Mouse (Mus musculus) CH12.LX (cell line): ENCODE measurements around the gene St6galnac6.

Experiments used
- CHD1 ChIP-seq: IDR thresholded peaks from 2 replicates; pipeline ENCODE4 v1.6.1; 2012; ENCODE audit warnings: low read depth, low read length, improper control_type of control experiment, inconsistent platforms
- CHD2 ChIP-seq: IDR thresholded peaks from 2 replicates; pipeline ENCODE4 v1.6.1; 2011; ENCODE audit warnings: low read length, improper control_type of control experiment
- CTCF ChIP-seq, 2 experiments: IDR thresholded peaks in 1 of 2; conservative IDR thresholded peaks in 1 of 2; 2 replicates each; pipeline ENCODE4 v1.5.1; 2011 to 2012; ENCODE audit warnings: low read depth in 2 of 2, low read length in 2 of 2, improper control_type of control experiment in 1 of 2, inconsistent platforms in 1 of 2, mild to moderate bottlenecking in 1 of 2, moderate library complexity in 1 of 2
- EP300 ChIP-seq: IDR thresholded peaks from 2 replicates; pipeline ENCODE4 v1.6.1; 2011; ENCODE audit warnings: low read length, improper control_type of control experiment
- IRF4 ChIP-seq: IDR thresholded peaks from 2 replicates; pipeline ENCODE4 v1.6.1; 2014; ENCODE audit warnings: low read depth, mild to moderate bottlenecking, inconsistent platforms, low read length, improper control_type of control experiment
- KAT2A ChIP-seq: IDR thresholded peaks from 2 replicates; pipeline ENCODE4 v1.6.1; 2012; ENCODE audit warnings: low read length, improper control_type of control experiment, inconsistent platforms; ENCODE audit not compliant: insufficient replicate concordance
- POLR2A ChIP-seq: IDR thresholded peaks from 2 replicates; pipeline ENCODE4 v1.6.1; 2011; ENCODE audit warnings: low read depth, mild to moderate bottlenecking, improper control_type of control experiment, low read length
- RCOR1 ChIP-seq: conservative IDR thresholded peaks from 2 replicates; pipeline ENCODE4 v1.6.1; 2012; ENCODE audit warnings: low read depth, mild to moderate bottlenecking, inconsistent platforms, low read length, improper control_type of control experiment

- TF ChIP-seq EP300 = no peak
- TF ChIP-seq CTCF (conservative IDR thresholded peaks at IDR 0.05 in 1 of 2, IDR thresholded peaks at IDR 0.05 in 1 of 2; ENCODE audit: low read depth in 2 of 2, low read length in 2 of 2) = no peak
- TF ChIP-seq CHD1 = no peak
- no peak for TF ChIP-seq IRF4
- TF ChIP-seq POLR2A = no peak
- no peak for TF ChIP-seq CHD2
- TF ChIP-seq KAT2A = no peak
- no peak for TF ChIP-seq RCOR1
Observed at GRCm38 (mm10) chr2:32624111-32624748, 24.7 kb downstream of the St6galnac6 start.
